Mouse (Mus musculus) layer of hippocampus, postnatal 36 days (tissue): ENCODE data around the gene Stx1a. TPM values are rescaled to one million over a fixed set of nuclear protein-coding genes. Genes with fewer than 3 reads are reported as not detected.
A peak's percentile ranks its signal among the peaks of the same experiment; 100 is the strongest.

Experiments
- DNase-seq, 2 experiments: peaks; one replicate each; pipeline ENCODE4 v3.0.0; 2022
- total RNA-seq, 2 experiments: library from RNA; stranded (reverse); gene quantifications; 2 replicates each; pipeline ENCODE4 v1.2.3; 2021

Stx1a gene
- 10 to 100 TPM; 96.3 to 96.4 TPM for total RNA-seq

GRCm38 (mm10) chr5:135023344-135024173 is at the start of gene Stx1a:
Stx1a (plus strand) TSS chr5:135023482.
- DNase-seq, result peak; percentile 88 to 89

- DNase-seq, result no peak
These were observed 49.8 kb upstream of the Stx1a start for GRCm38 (mm10) chr5:134973526-134973925.

DNA sequence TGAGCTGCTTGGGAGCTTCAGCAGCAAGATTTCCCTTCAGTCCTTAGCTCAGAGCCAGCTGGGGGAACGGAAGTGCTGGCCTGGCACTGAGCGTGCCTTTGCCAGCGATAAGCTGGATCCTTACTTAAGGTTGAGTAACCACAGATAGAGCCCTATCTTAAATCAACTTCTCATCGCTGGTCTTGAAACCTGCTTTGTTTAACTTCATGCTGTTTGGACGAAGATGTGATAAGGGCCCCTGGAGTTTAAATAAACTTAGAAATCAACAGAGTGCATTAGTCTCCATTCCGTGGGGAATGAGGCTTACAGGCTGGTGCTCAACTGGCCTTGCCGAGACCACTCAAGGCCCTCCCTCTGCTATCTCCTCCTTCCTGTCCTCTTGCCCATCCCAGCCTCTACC is 49.0 kb upstream of the Stx1a start:
- no peak for DNase-seq

DNA sequence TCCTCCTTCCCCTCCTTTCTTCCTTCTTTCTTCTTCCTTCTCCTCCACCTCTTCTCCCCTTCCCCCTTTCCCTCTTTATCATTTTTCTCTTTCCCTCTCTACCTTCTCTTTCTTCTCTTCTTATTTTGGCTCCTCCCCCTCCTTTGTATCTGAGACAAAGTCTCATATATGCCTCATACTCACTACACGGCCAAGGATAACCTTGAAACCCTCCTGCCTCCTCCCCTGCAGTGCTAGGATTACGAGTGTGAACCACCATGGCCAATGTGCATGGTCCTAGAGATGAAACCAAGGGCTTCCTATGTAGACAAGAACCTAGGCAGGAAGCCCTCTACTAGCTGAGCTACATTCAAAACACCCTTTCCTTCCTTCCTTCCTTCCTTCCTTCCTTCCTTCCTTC is 48.4 kb upstream of the Stx1a start:
- DNase-seq, result no peak

- no peak for DNase-seq
These were observed 47.1 kb upstream of the Stx1a start for GRCm38 (mm10) chr5:134976164-134976563.

GRCm38 (mm10) chr5:134976577-134977250 is 46.6 kb upstream of the Stx1a start:
- DNase-seq, result no peak

GRCm38 (mm10) chr5:134977837-134978236 is 45.4 kb upstream of the Stx1a start:
- DNase-seq, result no peak

- no peak for DNase-seq
These were observed 42.1 kb upstream of the Stx1a start for GRCm38 (mm10) chr5:134981149-134981548.

DNA sequence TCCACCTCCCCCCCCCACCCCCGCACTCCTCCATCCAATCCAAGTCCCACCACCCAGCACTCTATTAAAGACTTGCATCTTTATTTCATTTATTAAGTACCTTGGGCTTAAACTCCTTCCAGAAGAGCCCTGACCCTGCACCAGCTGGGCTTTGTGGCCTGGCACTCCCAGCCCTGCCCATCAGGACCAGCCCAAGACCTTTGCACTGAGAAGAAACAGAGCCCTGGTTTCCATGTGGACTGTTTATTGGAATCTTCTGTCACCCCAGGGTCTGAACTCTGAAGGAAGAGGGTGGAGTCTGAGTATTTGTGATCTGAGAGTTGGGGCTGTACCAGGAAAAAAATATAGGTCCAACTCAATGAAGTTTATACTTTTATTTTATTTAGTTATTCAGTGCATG is 40.2 kb upstream of the Stx1a start:
- no peak for DNase-seq

GRCm38 (mm10) chr5:134983771-134984170 is 39.5 kb upstream of the Stx1a start:
- no peak for DNase-seq

- no peak for DNase-seq
These were observed 37.5 kb upstream of the Stx1a start, which contains the start of gene Cldn3 for GRCm38 (mm10) chr5:134985633-134986297. Cldn3 (plus strand) TSS chr5:134986214.

- DNase-seq, result no peak
These were observed 36.7 kb upstream of the Stx1a start for GRCm38 (mm10) chr5:134986298-134987268.

GRCm38 (mm10) chr5:134989166-134989565 is 34.1 kb upstream of the Stx1a start:
- DNase-seq, result no peak

GRCm38 (mm10) chr5:134989741-134990140 is 33.5 kb upstream of the Stx1a start:
- no peak for DNase-seq

DNA sequence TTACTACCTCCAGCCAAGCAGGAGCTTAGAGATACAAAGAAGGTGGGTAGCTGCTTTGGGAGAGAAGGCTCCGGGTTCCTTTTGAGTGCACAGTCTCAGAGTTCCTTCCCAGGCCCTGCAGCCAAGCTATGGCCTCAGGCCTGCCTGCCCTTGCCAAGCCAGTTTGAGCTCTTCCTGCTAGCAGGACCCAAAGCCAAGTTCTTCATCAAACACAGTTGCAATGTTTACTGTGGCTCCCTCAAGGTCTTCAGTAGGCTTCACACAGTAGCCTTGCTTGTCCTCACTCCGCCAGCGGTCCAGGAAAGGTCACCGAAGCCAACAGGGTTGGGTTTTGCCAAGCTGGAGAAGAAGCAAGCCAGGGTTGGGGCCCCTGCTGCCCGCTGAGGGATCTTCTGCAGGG is 30.7 kb upstream of the Stx1a start:
- DNase-seq, result no peak

GRCm38 (mm10) chr5:134998359-134998758 is 24.9 kb upstream of the Stx1a start:
- no peak for DNase-seq

DNA sequence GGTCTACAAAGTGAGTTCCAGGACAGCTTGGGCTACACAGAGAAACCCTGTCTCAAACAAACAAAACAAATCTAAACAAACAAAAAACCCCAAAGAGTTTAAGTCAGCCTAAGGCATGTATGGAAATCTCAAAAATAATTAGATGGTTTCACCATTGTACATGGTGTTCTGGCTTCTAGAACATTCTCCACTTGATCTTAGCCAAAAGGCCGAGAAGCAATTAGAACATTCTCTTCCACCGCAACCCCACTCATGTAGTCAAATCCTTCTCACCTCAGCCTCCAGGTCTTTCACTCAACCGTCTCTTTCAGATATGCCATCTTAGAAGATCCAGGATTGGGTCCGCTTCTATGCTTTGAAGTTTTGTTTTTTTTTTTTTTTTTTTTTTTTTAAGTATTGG is 23.5 kb upstream of the Stx1a start:
- no peak for DNase-seq

DNA sequence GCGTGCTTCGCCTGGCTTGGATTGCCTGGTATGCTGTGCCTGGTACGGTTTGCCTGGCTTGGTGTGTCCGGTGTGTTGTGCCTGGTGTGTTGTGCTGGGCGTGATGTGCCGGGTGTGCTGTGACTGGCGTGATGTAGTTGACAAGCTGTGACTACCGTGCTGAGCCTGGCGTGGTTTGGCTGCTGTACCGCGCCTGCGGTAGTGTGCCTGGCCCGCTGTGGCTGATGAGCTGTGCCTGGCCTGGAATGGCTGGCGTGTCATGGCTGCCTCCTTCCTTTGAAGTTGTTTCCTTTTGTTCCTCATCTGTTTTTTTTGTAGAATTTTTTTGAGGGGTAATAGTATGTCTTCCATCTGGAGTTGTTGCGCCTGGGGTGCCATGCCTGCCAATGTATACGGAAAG is 22.5 kb upstream of the Stx1a start:
- peak in 1 of 2 experiments; percentile 20 for DNase-seq

GRCm38 (mm10) chr5:135001309-135001708 is 22.0 kb upstream of the Stx1a start:
- DNase-seq, result no peak

DNA sequence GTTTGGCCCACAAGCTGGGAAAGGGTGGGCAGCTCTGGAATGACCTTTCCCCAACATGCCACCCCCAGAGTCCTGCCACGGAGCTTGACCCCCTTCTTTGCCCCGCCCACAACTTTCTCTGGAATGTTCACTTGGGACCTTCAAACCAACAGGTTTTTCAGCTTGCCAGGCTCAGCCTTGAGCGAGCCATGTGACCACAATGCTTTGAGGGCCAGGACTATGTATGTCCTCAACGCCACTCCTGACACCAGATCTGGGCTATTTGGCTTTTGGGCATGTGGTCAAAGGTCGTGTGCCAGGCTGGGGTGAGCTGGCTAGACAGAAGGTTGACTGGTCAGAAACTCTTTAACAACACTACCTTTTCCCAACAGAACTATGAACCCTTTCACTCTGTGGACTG is 21.1 kb upstream of the Stx1a start:
- no peak for DNase-seq

GRCm38 (mm10) chr5:135007802-135008571 is 15.3 kb upstream of the Stx1a start:
- no peak for DNase-seq
